Mouse (Mus musculus): ENCODE data around the gene Cryaa. TPM values are rescaled to one million over a fixed set of nuclear protein-coding genes. Genes with fewer than 3 reads are reported as not detected.
A peak's percentile ranks its signal among the peaks of the same experiment; 100 is the strongest.

The Cryaa gene
- polyA plus RNA-seq, 1 experiment from 2014 or later = 0.33 TPM

DNA sequence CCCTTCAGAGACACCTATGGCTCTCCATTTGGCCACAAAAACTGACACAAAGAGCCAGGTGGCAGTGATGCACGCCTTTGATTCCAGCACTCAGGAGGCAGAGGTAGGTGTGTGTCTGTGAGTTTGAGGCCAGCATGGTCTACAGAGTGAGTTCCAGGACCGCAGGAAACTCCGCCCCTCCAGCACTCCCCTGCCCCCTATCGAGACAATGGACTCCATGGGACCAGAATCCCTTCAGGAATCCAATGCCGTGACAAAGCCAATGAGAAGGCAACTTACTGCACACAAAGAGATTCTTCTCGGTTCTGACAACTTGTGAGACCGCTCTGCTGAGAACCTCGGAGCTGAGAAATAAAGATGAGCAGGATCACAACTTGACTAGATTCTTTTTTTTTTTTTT is 35.3 kb upstream of the Cryaa start:
- H3K9me3 ChIP-seq = no peaks in the 10 kb centered on the region
- H3K27me3 ChIP-seq = peaks cover 9% of the 10 kb centered on the region; the same call in 1 of the 2 replicates
- no peak overlapping the region for H3K9ac ChIP-seq (replicated peaks)
- no peak for ATAC-seq (ENCODE audit: insufficient number of reproducible peaks, insufficient read depth, low FRiP score, low TSS enrichment, low read depth)
- H3K36me3 ChIP-seq = peaks cover 18% of the 10 kb centered on the region
- H3K4me2 ChIP-seq = no peak overlapping the region
- H3K4me3 ChIP-seq (replicated peaks) = no peak overlapping the region
- H3K27ac ChIP-seq = no peak overlapping the region
- H3K4me1 ChIP-seq (replicated peaks) = no peaks in the 10 kb centered on the region
- 52% methylated on average over 8 of the region's 8 CpGs for WGBS

DNA sequence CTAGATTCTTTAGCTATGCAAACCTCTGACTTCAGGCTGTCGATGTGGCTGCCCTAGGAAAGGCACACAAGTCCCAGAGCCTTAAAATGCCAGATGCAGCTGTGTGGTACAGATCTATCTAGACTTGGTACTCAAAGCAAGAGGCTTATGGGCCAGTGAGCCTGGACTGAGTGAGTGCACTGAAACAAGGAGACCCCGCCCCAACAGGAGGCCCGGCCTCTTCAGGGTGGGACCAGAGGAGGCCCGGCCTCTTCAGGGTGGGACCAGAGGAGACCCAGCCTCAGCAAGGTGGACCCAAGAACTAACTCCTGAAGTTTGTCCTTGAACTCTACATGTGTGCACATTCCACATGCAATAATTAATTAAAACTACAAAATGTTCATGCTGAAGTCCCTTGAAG is 34.7 kb upstream of the Cryaa start:
- H3K4me2 ChIP-seq = no peak overlapping the region
- WGBS = 71% methylated on average over 4 of the region's 4 CpGs
- no peak for ATAC-seq (ENCODE audit: insufficient number of reproducible peaks, insufficient read depth, low FRiP score, low TSS enrichment, low read depth)

DNA sequence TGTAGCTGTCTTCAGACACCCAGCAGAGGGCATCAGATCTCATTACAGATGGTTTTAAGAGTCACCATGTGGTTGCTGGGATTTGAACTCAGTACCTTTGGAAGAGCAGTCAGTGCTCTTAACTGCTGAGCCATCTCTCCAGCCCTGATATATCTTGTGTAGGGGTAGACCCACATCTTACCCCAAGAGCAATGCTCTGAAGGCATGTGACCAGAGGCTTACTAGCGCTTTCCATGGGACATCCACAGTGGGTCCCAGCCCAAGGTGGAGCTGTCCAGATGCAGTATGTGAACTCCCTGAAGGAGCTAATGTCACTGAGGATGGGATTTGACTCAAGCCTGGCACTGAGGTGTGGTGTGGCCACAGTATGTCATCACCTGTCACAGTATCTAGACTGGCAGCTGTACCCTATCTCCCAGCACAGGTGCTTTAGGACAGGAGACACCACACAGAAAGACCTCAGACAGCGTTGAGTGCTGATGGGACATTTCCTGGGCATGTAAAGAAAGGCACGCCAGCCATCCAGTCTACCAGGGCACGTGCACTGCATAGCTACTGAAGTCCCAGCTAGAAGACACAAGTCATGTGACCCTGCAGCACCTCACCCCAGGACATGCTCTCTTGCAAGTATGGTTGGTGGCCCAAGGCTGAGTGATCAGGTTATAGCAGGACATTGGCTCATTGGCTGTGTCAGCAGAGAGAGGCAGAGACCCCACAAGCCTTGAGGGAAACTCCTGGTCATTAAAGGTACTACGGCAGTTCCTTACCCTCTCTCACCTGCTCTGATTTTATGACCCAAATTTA is 31.2 kb upstream of the Cryaa start:
- H3K4me3 ChIP-seq (replicated peaks) = no peak overlapping the region
- peaks cover 59% of the 10 kb centered on the region for H3K36me3 ChIP-seq
- H3K27ac ChIP-seq = no peak overlapping the region
- 87% methylated on average over 5 of the region's 5 CpGs for WGBS
- H3K9ac ChIP-seq (replicated peaks) = no peak overlapping the region
- no peaks in the 10 kb centered on the region for H3K27me3 ChIP-seq
- ATAC-seq (ENCODE audit: insufficient number of reproducible peaks, insufficient read depth, low FRiP score, low TSS enrichment, low read depth) = 0 out of 2 replicates have a peak, but pooled peaks have one; percentile 26
- H3K4me1 ChIP-seq (replicated peaks) = no peaks in the 10 kb centered on the region
- H3K9me3 ChIP-seq = no peaks in the 10 kb centered on the region
- H3K4me2 ChIP-seq = no peak overlapping the region

More for the DNA sequence above, 34.7 kb upstream of the Cryaa start:
- H3K27me3 ChIP-seq = peaks cover 3% of the 10 kb centered on the region; the same call in 1 of the 2 replicates
- peaks cover 24% of the 10 kb centered on the region for H3K36me3 ChIP-seq
- no peak overlapping the region for H3K27ac ChIP-seq
- no peaks in the 10 kb centered on the region for H3K9me3 ChIP-seq
- H3K9ac ChIP-seq (replicated peaks) = no peak overlapping the region
- H3K4me1 ChIP-seq (replicated peaks) = no peaks in the 10 kb centered on the region
- H3K4me3 ChIP-seq (replicated peaks) = no peak overlapping the region

DNA sequence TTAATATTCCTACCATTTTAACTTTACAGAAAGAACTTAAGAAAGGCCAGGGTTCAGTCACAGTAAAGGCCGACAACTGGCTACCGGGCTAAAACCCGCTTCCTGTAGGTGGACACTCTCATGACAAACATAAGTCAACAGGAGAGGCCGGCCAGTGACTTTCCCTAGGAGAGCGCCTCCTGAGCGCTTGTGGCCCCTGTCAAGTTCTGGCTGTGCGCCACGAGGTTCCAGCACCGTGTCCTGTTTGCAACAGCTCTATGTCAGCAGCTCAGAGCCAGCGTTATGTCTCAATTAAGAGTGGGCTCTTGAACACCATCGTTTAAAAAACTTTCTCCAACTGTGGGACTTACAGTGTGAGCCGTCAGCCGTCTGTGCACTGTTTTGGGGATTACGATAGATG is 25.5 kb upstream of the Cryaa start:
- ATAC-seq (ENCODE audit: insufficient number of reproducible peaks, insufficient read depth, low FRiP score, low TSS enrichment, low read depth) = no peak
- H3K4me2 ChIP-seq = no peak overlapping the region
- WGBS = 93% methylated on average over 14 of the region's 14 CpGs
- H3K9ac ChIP-seq (replicated peaks) = no peak overlapping the region
- no peak overlapping the region for H3K27ac ChIP-seq
- peaks cover 2% of the 10 kb centered on the region for H3K4me1 ChIP-seq (replicated peaks)
- no peaks in the 10 kb centered on the region for H3K27me3 ChIP-seq
- no peak overlapping the region for H3K4me3 ChIP-seq (replicated peaks)
- H3K9me3 ChIP-seq = no peaks in the 10 kb centered on the region
- H3K36me3 ChIP-seq = peaks cover 87% of the 10 kb centered on the region

DNA sequence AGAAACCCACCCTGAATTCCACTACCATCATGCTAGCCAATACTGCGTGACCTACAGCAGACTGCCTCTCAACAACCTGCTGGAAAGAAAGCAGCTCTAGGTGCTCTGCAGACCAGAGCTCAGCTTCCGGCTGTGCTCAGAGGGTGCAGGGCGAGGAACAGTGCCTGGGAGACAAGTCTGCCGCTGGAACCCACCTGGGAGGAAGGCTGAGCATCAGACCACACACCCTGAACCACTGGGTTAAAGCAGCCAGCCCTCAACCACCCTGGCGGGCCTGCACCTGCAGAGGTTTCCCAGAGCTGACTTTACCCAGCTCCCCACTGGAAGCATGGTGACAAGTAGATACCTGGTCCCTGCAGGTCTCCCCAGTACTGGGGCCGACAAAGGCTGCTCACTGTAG is 24.3 kb upstream of the Cryaa start:
- H3K9ac ChIP-seq (replicated peaks) = no peak overlapping the region
- no peak overlapping the region for H3K27ac ChIP-seq
- no peaks in the 10 kb centered on the region for H3K27me3 ChIP-seq
- no peak overlapping the region for H3K4me3 ChIP-seq (replicated peaks)
- WGBS = 88% methylated on average over 6 of the region's 6 CpGs
- peaks cover 76% of the 10 kb centered on the region for H3K36me3 ChIP-seq
- no peak for ATAC-seq (ENCODE audit: insufficient number of reproducible peaks, insufficient read depth, low FRiP score, low TSS enrichment, low read depth)
- peaks cover 7% of the 10 kb centered on the region for H3K4me1 ChIP-seq (replicated peaks)
- no peak overlapping the region for H3K4me2 ChIP-seq
- H3K9me3 ChIP-seq = no peaks in the 10 kb centered on the region

DNA sequence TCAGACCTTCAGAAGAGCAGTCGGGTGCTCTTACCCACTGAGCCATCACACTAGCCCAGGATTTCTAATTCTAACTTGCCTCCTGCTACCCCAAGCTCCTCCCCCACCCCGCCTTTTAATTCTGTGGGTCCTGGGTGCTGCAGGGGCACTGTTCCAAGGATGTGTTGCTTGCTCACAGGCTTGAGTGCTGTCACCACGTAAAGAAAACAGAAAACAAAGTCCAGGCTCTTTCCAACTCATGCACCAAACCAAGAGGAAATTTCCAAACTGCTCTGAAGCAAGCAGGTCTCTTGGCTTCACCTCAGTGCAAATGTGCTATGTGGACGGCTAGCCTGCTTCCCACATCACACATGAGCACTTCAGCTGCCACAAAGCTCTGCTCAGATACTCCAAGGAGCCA is 22.2 kb upstream of the Cryaa start:
- Histone ChIP-seq H3K9me3 (no peaks in the 10 kb centered on the region), H3K36me3 (peaks cover 55% of the 10 kb centered on the region), H3K27ac (no peak overlapping the region), H3K9ac (replicated peaks) (no peak overlapping the region), H3K27me3 (no peaks in the 10 kb centered on the region), H3K4me2 (no peak overlapping the region), H3K4me3 (replicated peaks) (no peak overlapping the region), H3K4me1 (replicated peaks) (peaks cover 10% of the 10 kb centered on the region)
- 84% methylated on average over 4 of the region's 4 CpGs for WGBS
- ATAC-seq (ENCODE audit: insufficient number of reproducible peaks, insufficient read depth, low FRiP score, low TSS enrichment, low read depth) = no peak

DNA sequence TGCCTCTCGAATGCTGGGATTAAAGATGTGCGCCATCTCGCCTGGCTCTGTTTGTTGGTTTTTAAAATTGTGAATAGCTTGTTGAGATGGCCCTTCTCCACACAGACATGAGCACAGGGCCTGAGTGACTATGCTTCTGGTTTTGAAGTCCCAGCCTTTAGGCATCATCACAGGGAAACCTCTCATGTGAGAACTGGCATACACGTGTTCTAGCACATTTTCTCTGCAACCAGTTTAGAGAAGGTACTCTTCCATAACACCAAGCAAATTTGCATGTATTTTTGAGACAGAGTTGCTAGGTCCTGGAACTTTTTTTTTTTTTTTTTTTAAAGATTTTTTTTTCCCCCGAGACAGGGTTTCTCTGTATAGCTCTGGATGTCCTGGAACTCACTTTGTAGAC is 20.9 kb upstream of the Cryaa start:
- 87% methylated on average over 5 of the region's 5 CpGs for WGBS
- Histone ChIP-seq H3K27ac (no peak overlapping the region), H3K4me2 (peak overlapping the region; percentile 87; the same call in 1 of the 2 replicates), H3K4me3 (replicated peaks) (no peak overlapping the region), H3K9me3 (no peaks in the 10 kb centered on the region), H3K27me3 (no peaks in the 10 kb centered on the region), H3K4me1 (replicated peaks) (peaks cover 10% of the 10 kb centered on the region), H3K9ac (replicated peaks) (peak overlapping the region; percentile 97; the same call in 1 of the 2 replicates), H3K36me3 (peaks cover 42% of the 10 kb centered on the region)
- no peak for ATAC-seq (ENCODE audit: insufficient number of reproducible peaks, insufficient read depth, low FRiP score, low TSS enrichment, low read depth)

DNA sequence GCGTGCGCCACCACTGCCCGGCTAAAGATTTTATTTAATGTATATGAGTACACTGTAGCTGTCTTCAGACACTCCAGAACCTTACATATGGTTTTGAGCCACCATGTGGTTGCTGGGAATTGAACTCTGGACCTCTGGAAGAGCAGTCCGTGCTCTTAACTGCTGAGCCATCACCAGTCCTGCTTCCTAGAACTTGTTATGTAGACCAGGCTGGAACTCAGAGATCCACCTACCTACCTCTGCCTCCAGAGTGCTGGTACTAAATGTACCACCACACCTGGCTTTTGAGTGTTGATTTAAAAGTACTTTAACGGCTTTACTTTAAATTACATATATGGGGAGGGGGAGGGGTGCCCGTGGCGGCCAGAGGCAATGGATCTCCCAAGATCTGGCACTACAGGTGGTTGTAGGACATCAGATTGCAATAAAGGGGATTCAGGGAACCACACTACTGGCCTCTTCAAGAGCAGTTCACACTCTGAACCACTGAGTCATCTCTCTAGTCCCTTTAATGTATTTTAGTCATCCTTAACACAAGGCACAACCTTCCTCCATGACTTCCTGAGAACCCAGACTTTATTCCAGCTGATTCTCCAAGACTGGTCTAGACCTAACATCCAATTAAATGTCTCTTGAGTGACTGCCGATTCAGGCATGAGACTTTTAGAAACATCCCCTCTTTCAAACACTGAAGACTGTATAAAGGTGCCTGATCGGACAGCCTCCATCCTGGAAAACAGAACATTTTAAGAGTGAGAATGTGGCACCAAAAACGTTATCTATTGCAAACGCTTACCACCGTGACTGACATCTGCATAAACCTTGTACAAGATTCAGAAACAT is 20.2 kb upstream of the Cryaa start:
- H3K36me3 ChIP-seq = peaks cover 35% of the 10 kb centered on the region

DNA sequence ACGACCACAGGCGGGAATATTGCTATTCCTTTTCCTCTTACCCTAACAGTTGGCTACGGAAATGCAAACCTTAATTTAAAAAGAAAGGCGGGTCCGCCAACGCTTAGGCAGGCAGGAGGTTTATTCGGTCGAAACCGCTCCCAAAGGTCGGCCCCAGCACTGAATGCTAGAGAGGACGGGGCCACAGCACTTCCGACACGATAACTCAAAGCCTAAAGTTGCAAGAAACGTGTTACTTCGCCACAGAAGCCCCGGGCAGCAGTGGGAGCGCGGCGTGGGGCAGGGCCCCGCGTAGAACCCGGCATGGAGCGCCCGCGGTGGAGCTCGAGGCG is 19.5 kb upstream of the Cryaa start:
- Histone ChIP-seq H3K4me1 (replicated peaks) (peaks cover 10% of the 10 kb centered on the region), H3K27me3 (no peaks in the 10 kb centered on the region), H3K9ac (replicated peaks) (peak overlapping the region; percentile 97), H3K4me3 (replicated peaks) (peak overlapping the region; percentile 97), H3K4me2 (peak overlapping the region; percentile 87), H3K9me3 (no peaks in the 10 kb centered on the region), H3K36me3 (peaks cover 27% of the 10 kb centered on the region), H3K27ac (peak overlapping the region; percentile 84)
- WGBS = under 1% methylated on average over 27 of the region's 27 CpGs
- no peak for ATAC-seq (ENCODE audit: insufficient number of reproducible peaks, insufficient read depth, low FRiP score, low TSS enrichment, low read depth)

More for the DNA sequence above, 20.2 kb upstream of the Cryaa start:
- Histone ChIP-seq H3K9me3 (no peaks in the 10 kb centered on the region), H3K27me3 (no peaks in the 10 kb centered on the region), H3K9ac (replicated peaks) (peak overlapping the region; percentile 97), H3K27ac (no peak overlapping the region), H3K4me1 (replicated peaks) (peaks cover 10% of the 10 kb centered on the region), H3K4me3 (replicated peaks) (peak overlapping the region; percentile 97), H3K4me2 (peak overlapping the region; percentile 87)
- no peak for ATAC-seq (ENCODE audit: insufficient number of reproducible peaks, insufficient read depth, low FRiP score, low TSS enrichment, low read depth)
- 48% methylated on average over 12 of the region's 12 CpGs for WGBS

DNA sequence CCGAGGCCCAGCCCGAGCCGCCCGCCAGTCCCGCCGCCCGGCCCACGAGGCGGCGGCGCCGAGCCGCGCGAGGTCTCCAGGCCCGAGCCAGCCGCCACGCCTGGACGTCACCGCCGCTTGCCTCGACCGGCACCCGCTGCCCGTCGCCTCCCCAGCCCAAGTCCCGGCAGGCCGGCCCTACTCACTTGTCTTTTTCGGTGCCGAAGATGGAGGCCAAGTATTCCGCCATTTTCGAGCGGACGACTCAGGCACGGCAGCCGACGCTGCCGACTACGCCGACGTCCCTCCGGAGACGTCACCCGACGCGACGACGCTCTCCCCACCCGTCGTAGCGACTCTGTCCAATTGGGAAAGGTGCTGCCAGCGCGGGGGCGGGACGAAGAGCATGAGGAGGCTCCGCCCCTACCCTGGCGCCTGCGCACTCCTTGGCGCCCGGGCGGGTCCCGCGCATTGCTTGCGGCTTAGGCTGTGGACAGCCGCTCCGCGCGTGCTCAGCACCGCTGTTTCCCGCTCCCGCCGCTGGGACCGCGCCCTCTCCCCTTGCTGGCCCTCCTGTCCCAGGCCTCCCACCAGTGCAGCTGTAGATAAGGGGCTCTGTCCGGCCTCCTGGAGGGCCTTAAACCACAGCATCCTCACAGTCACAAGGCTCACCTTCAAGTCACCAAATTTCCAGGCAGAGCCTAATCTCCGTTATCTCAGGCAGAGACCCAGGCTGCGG is 19.0 kb upstream of the Cryaa start, which contains the start of gene U2af1:
TSS of gene U2af1 (minus strand) at position 425 of the 718 bp plus-strand sequence.
- WGBS = under 1% methylated on average over 77 of the region's 77 CpGs
- Histone ChIP-seq H3K4me3 (replicated peaks) (peak within 1 kb of the TSS; percentile 97), H3K4me1 (replicated peaks) (peaks cover 10% of the 10 kb centered on the region), H3K9ac (replicated peaks) (peak within 1 kb of the TSS; percentile 97), H3K9me3 (no peaks in the 10 kb centered on the region), H3K27ac (peak within 1 kb of the TSS; percentile 84), H3K36me3 (peaks cover 22% of the 10 kb centered on the region), H3K4me2 (peak within 1 kb of the TSS; percentile 87), H3K27me3 (no peaks in the 10 kb centered on the region)
- ATAC-seq (ENCODE audit: insufficient number of reproducible peaks, insufficient read depth, low FRiP score, low TSS enrichment, low read depth) = peak; percentile 97
